Mouse (Mus musculus): ENCODE data around the gene Ascl5. TPM values are rescaled to one million over a fixed set of nuclear protein-coding genes. Genes with fewer than 3 reads are reported as not detected.

The Ascl5 gene
- polyA plus RNA-seq, 1 experiment, result not detected

GRCm38 (mm10) chr1:136040452-136040851 is 10.2 kb upstream of the Ascl5 start:
- Histone ChIP-seq H3K79me2 (ENCODE audit: control insufficient read depth, insufficient read depth) (no peaks in the 10 kb centered on the region), H3K79me3 (ENCODE audit: low read depth) (no peaks in the 10 kb centered on the region), H3ac (ENCODE audit: control insufficient read depth, insufficient read length, low read depth) (no peak overlapping the region), H3K27me3 (ENCODE audit: control insufficient read depth, insufficient read depth, insufficient read length) (no peaks in the 10 kb centered on the region), H3K36me3 (ENCODE audit: control insufficient read depth, insufficient read depth) (no peaks in the 10 kb centered on the region), H3K4me3 (ENCODE audit: insufficient read depth, poor library complexity, severe bottlenecking) (no peak overlapping the region)
- TF ChIP-seq FOSL1 (IDR thresholded peaks at IDR 0.05; ENCODE audit: insufficient read depth, low read length, poor library complexity, severe bottlenecking) (no peak), CEBPB (IDR thresholded peaks at IDR 0.05; ENCODE audit: low read depth) (no peak), USF1 (IDR thresholded peaks at IDR 0.05; ENCODE audit: low read depth) (no peak), MAX (IDR thresholded peaks at IDR 0.05) (no peak), CTCF (IDR thresholded peaks at IDR 0.05; ENCODE audit: control insufficient read depth, insufficient read depth, insufficient read length) (no peak), MYOG (IDR thresholded peaks at IDR 0.05; ENCODE audit: control insufficient read depth, extremely low read depth, insufficient read length) (no peak)

- H3ac ChIP-seq (ENCODE audit: control insufficient read depth, insufficient read length, low read depth), result no peak overlapping the region
- H3K79me2 ChIP-seq (ENCODE audit: control insufficient read depth, insufficient read depth), result no peaks in the 10 kb centered on the region
- no peaks in the 10 kb centered on the region for H3K27me3 ChIP-seq (ENCODE audit: control insufficient read depth, insufficient read depth, insufficient read length)
- no peaks in the 10 kb centered on the region for H3K36me3 ChIP-seq (ENCODE audit: control insufficient read depth, insufficient read depth)
- no peak overlapping the region for H3K4me3 ChIP-seq (ENCODE audit: insufficient read depth, poor library complexity, severe bottlenecking)
- TF ChIP-seq FOSL1 (IDR thresholded peaks at IDR 0.05; ENCODE audit: insufficient read depth, low read length, poor library complexity, severe bottlenecking) (no peak), CEBPB (IDR thresholded peaks at IDR 0.05; ENCODE audit: low read depth) (no peak), CTCF (IDR thresholded peaks at IDR 0.05; ENCODE audit: control insufficient read depth, insufficient read depth, insufficient read length) (no peak), MYOD1 (IDR thresholded peaks at IDR 0.05; ENCODE audit: control insufficient read depth, insufficient read length, low read depth) (no peak), MAX (IDR thresholded peaks at IDR 0.05) (no peak), USF1 (IDR thresholded peaks at IDR 0.05; ENCODE audit: low read depth) (no peak), MYOG (IDR thresholded peaks at IDR 0.05; ENCODE audit: control insufficient read depth, extremely low read depth, insufficient read length) (no peak)
- no peaks in the 10 kb centered on the region for H3K79me3 ChIP-seq (ENCODE audit: low read depth)
Observed at GRCm38 (mm10) chr1:136040874-136041273, 9.7 kb upstream of the Ascl5 start.

- H3K27me3 ChIP-seq (ENCODE audit: control insufficient read depth, insufficient read depth, insufficient read length), result no peaks in the 10 kb centered on the region
Observed at GRCm38 (mm10) chr1:136045774-136046173, 4.8 kb upstream of the Ascl5 start.

GRCm38 (mm10) chr1:136047432-136047831 is 3.2 kb upstream of the Ascl5 start:
- no peaks in the 10 kb centered on the region for H3K27me3 ChIP-seq (ENCODE audit: control insufficient read depth, insufficient read depth, insufficient read length)
- H3ac ChIP-seq (ENCODE audit: control insufficient read depth, insufficient read length, low read depth), result no peak overlapping the region
- no peaks in the 10 kb centered on the region for H3K79me3 ChIP-seq (ENCODE audit: low read depth)
- TF ChIP-seq MYOG (IDR thresholded peaks at IDR 0.05; ENCODE audit: control insufficient read depth, extremely low read depth, insufficient read length), result no peak
- peak; percentile 31 for TF ChIP-seq CTCF (IDR thresholded peaks at IDR 0.05; ENCODE audit: control insufficient read depth, insufficient read depth, insufficient read length)
- TF ChIP-seq CEBPB (IDR thresholded peaks at IDR 0.05; ENCODE audit: low read depth), result no peak
- no peaks in the 10 kb centered on the region for H3K79me2 ChIP-seq (ENCODE audit: control insufficient read depth, insufficient read depth)
- H3K36me3 ChIP-seq (ENCODE audit: control insufficient read depth, insufficient read depth), result no peaks in the 10 kb centered on the region
- H3K4me3 ChIP-seq (ENCODE audit: insufficient read depth, poor library complexity, severe bottlenecking), result no peak overlapping the region

More at GRCm38 (mm10) chr1:136045774-136046173, 4.8 kb upstream of the Ascl5 start:
- no peaks in the 10 kb centered on the region for H3K79me3 ChIP-seq (ENCODE audit: low read depth)
- H3K4me3 ChIP-seq (ENCODE audit: insufficient read depth, poor library complexity, severe bottlenecking), result no peak overlapping the region
- no peaks in the 10 kb centered on the region for H3K36me3 ChIP-seq (ENCODE audit: control insufficient read depth, insufficient read depth)
- H3K79me2 ChIP-seq (ENCODE audit: control insufficient read depth, insufficient read depth), result no peaks in the 10 kb centered on the region
- TF ChIP-seq CTCF (IDR thresholded peaks at IDR 0.05; ENCODE audit: control insufficient read depth, insufficient read depth, insufficient read length) (peak; percentile 78), MYOG (IDR thresholded peaks at IDR 0.05; ENCODE audit: control insufficient read depth, extremely low read depth, insufficient read length) (no peak)
- H3ac ChIP-seq (ENCODE audit: control insufficient read depth, insufficient read length, low read depth), result no peak overlapping the region

GRCm38 (mm10) chr1:136047894-136048293 is 2.7 kb upstream of the Ascl5 start:
- TF ChIP-seq MYOD1 (IDR thresholded peaks at IDR 0.05; ENCODE audit: control insufficient read depth, insufficient read length, low read depth) (no peak), MYOG (IDR thresholded peaks at IDR 0.05; ENCODE audit: control insufficient read depth, extremely low read depth, insufficient read length) (no peak), CEBPB (IDR thresholded peaks at IDR 0.05; ENCODE audit: low read depth) (no peak), CTCF (IDR thresholded peaks at IDR 0.05; ENCODE audit: control insufficient read depth, insufficient read depth, insufficient read length) (no peak), FOSL1 (IDR thresholded peaks at IDR 0.05; ENCODE audit: insufficient read depth, low read length, poor library complexity, severe bottlenecking) (no peak), USF1 (IDR thresholded peaks at IDR 0.05; ENCODE audit: low read depth) (no peak), MAX (IDR thresholded peaks at IDR 0.05) (no peak)
- no peaks in the 10 kb centered on the region for H3K79me2 ChIP-seq (ENCODE audit: control insufficient read depth, insufficient read depth)
- no peak overlapping the region for H3K4me3 ChIP-seq (ENCODE audit: insufficient read depth, poor library complexity, severe bottlenecking)
- no peaks in the 10 kb centered on the region for H3K36me3 ChIP-seq (ENCODE audit: control insufficient read depth, insufficient read depth)
- H3ac ChIP-seq (ENCODE audit: control insufficient read depth, insufficient read length, low read depth), result no peak overlapping the region
- no peaks in the 10 kb centered on the region for H3K27me3 ChIP-seq (ENCODE audit: control insufficient read depth, insufficient read depth, insufficient read length)
- H3K79me3 ChIP-seq (ENCODE audit: low read depth), result no peaks in the 10 kb centered on the region

GRCm38 (mm10) chr1:136051013-136051315 is 360 bp downstream of the Ascl5 start:
- Histone ChIP-seq H3K36me3 (ENCODE audit: control insufficient read depth, insufficient read depth) (no peaks in the 10 kb centered on the region), H3K27me3 (ENCODE audit: control insufficient read depth, insufficient read depth, insufficient read length) (no peaks in the 10 kb centered on the region), H3ac (ENCODE audit: control insufficient read depth, insufficient read length, low read depth) (no peak overlapping the region), H3K79me3 (ENCODE audit: low read depth) (no peaks in the 10 kb centered on the region), H3K4me3 (ENCODE audit: insufficient read depth, poor library complexity, severe bottlenecking) (no peak overlapping the region), H3K79me2 (ENCODE audit: control insufficient read depth, insufficient read depth) (no peaks in the 10 kb centered on the region)
- TF ChIP-seq MAX (IDR thresholded peaks at IDR 0.05) (no peak), CEBPB (IDR thresholded peaks at IDR 0.05; ENCODE audit: low read depth) (no peak), MYOD1 (IDR thresholded peaks at IDR 0.05; ENCODE audit: control insufficient read depth, insufficient read length, low read depth) (no peak)

All from C2C12 (cell line).